Mouse (Mus musculus) liver, embryonic 14.5 days (tissue): ENCODE measurements around the gene Ddah1.

ENCODE experiments used
- CTCF ChIP-seq: IDR thresholded peaks from 2 replicates; pipeline ENCODE4 v1.5.1; 2016; ENCODE audit warnings: antibody characterized with exemption, low read depth, control low read depth
- EP300 ChIP-seq: IDR thresholded peaks from 2 replicates; pipeline ENCODE4 v1.6.1; 2016; ENCODE audit warnings: antibody characterized with exemption, low read depth

DNA sequence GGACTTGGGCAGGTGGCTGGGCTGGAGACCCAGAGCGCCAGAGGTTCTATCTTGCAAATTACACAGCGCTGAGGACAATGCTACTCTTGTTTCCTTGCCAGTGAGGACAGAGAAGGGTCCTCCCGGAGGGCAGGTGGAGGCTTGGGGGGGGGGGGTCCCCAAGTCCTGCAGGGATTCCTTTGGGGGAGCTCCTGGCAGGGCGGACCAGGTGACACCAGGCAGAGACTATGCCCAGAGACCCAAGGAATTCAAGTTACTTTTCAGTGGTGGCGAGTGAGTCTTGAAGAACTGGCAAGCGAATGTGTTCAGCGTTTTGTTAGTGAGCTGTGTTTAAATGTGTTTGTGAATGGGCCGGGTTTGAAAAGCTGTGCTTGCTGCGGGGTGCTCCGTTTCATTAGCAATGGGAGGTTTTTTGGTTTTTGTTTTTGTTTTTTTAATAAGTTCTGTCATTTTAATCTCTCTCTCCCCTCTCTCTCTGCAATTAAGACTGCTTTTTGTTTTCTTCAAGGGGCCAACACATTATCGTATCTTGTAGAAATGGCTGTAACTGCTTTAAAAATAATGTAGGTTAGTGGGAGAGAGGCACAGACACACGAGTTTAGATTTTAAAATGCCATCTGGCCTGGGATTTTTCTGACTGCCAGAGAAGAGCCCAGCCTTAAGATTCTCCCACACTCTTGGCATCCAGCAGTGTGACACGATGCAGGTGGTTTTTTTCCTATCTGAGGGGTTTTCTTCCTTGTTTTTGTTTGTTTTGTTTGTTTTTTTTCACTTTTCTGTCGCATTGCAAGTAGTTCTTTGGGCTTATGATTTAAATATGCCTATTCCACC lies 1.1 kb downstream of the Ddah1 start:
- TF ChIP-seq CTCF (no peak), EP300 (no peak)
